Mouse (Mus musculus): Measurements from ENCODE around the gene Creb3l2. TPM values are rescaled to one million over a fixed set of nuclear protein-coding genes. Genes with fewer than 3 reads are reported as not detected.

The Creb3l2 gene
- polyA plus RNA-seq, 1 experiment: 30.5 TPM

DNA sequence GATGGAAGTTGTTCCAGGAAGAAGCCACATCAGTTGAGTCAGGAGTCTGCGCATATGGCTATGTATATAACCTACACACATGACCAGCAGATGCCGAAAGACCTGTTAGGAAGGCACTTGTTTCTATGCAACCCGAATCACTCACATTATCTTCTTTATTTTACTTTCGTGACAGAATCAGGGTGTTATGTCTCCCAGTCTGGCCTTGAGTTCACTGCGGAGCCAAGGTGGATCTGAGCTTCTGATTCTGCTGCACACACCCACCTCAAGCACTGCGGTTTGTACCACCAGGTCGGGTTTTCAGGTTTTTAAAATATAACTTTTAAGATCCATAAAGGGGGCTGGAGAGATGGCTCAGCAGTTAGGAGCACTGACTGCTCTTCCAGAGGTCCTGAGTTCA is 119.3 kb downstream of the Creb3l2 start:
- 87% methylated on average over 7 of the region's 7 CpGs for WGBS
- Histone ChIP-seq H3K27me3 (ENCODE audit: control insufficient read depth, insufficient read depth, low read length) (no peaks in the 10 kb centered on the region), H3K4me1 (ENCODE audit: control insufficient read depth, insufficient read depth, insufficient read length, low read length) (no peaks in the 10 kb centered on the region), H3K36me3 (ENCODE audit: control insufficient read depth, insufficient read depth, low read length) (no peaks in the 10 kb centered on the region), H3K4me3 (ENCODE audit: low read depth, low read length) (no peak overlapping the region), H3K27ac (ENCODE audit: insufficient read depth, low read depth, low read length) (no peak overlapping the region)
- no peak for TF ChIP-seq POLR2A (IDR thresholded peaks at IDR 0.05; ENCODE audit: low read depth, low read length)
- TF ChIP-seq CTCF (IDR thresholded peaks at IDR 0.05; ENCODE audit: extremely low read depth, insufficient read length, insufficient replicate concordance, low read depth, low read length): no peak

DNA sequence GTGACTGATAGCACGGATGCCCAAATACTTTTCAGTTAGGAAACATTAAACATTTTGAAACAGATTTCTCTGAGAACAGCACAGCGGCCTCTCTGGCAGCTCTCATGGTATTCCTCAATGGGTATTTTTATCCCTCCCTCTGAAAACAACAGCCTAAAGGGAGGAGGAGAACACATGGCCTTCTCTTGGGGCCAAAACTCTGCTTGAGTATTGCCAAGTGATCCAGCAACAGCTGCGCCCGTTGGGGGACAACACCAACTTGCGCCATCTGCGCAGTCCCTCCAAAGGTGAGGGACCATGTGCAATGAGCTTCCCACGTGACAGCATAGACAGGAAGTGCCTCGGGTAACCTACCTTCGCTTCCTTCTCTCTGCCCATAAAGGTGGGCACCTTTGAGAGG is 119.9 kb downstream of the Creb3l2 start:
- Histone ChIP-seq H3K27ac (ENCODE audit: insufficient read depth, low read depth, low read length) (no peak overlapping the region), H3K27me3 (ENCODE audit: control insufficient read depth, insufficient read depth, low read length) (no peaks in the 10 kb centered on the region), H3K4me3 (ENCODE audit: low read depth, low read length) (no peak overlapping the region), H3K36me3 (ENCODE audit: control insufficient read depth, insufficient read depth, low read length) (no peaks in the 10 kb centered on the region), H3K4me1 (ENCODE audit: control insufficient read depth, insufficient read depth, insufficient read length, low read length) (no peaks in the 10 kb centered on the region)
- TF ChIP-seq CTCF (IDR thresholded peaks at IDR 0.05; ENCODE audit: extremely low read depth, insufficient read length, insufficient replicate concordance, low read depth, low read length): no peak
- TF ChIP-seq POLR2A (IDR thresholded peaks at IDR 0.05; ENCODE audit: low read depth, low read length): no peak
- WGBS: 83% methylated on average over 9 of the region's 9 CpGs

DNA sequence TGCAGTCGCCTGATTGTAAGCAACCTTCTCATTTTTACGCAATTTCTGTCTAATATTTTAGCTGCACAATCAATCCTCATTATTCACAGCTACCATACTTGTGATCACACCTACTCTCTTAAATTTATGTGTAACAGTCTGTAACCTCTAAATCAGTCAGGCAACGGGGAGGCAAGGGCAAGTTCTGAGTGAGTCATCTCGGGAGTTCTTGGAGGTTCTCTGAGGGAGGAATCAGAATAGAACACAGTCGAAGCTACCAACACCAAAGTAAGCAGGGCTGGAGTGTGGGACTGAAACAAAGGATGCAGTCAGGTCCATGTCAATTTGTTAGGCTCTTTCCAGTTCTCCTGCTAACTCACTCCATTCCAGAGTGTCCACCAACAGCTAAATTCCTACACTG is 124.0 kb downstream of the Creb3l2 start:
- 79% methylated on average over 5 of the region's 5 CpGs for WGBS
- Histone ChIP-seq H3K36me3 (ENCODE audit: control insufficient read depth, insufficient read depth, low read length) (no peaks in the 10 kb centered on the region), H3K27me3 (ENCODE audit: control insufficient read depth, insufficient read depth, low read length) (no peaks in the 10 kb centered on the region), H3K4me3 (ENCODE audit: low read depth, low read length) (no peak overlapping the region), H3K27ac (ENCODE audit: insufficient read depth, low read depth, low read length) (no peak overlapping the region), H3K4me1 (ENCODE audit: control insufficient read depth, insufficient read depth, insufficient read length, low read length) (no peaks in the 10 kb centered on the region)
- TF ChIP-seq CTCF (IDR thresholded peaks at IDR 0.05; ENCODE audit: extremely low read depth, insufficient read length, insufficient replicate concordance, low read depth, low read length) (no peak), POLR2A (IDR thresholded peaks at IDR 0.05; ENCODE audit: low read depth, low read length) (no peak)

DNA sequence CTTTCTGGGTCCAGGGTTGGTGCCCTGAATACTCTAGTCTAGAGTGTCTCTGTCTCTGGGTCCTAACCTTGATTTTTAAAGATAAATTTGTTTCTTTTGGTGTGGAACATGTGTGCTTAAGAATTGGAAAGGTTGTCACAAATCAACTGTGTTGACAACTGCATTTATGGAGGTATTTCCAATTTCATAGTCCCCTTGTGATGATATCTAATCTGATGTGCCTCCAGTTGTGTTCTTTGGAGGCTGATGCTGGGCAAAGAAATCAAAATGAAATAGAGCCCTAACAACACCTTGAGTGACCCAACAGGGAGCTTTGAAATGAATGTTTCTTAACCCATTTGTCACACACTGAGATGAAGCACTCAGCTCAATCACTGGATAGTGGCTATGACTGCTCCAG is 126.5 kb downstream of the Creb3l2 start:
- Histone ChIP-seq H3K36me3 (ENCODE audit: control insufficient read depth, insufficient read depth, low read length) (no peaks in the 10 kb centered on the region), H3K4me3 (ENCODE audit: low read depth, low read length) (no peak overlapping the region), H3K4me1 (ENCODE audit: control insufficient read depth, insufficient read depth, insufficient read length, low read length) (no peaks in the 10 kb centered on the region), H3K27ac (ENCODE audit: insufficient read depth, low read depth, low read length) (no peak overlapping the region), H3K27me3 (ENCODE audit: control insufficient read depth, insufficient read depth, low read length) (no peaks in the 10 kb centered on the region)
- no peak for TF ChIP-seq CTCF (IDR thresholded peaks at IDR 0.05; ENCODE audit: extremely low read depth, insufficient read length, insufficient replicate concordance, low read depth, low read length)
- no peak for TF ChIP-seq POLR2A (IDR thresholded peaks at IDR 0.05; ENCODE audit: low read depth, low read length)

DNA sequence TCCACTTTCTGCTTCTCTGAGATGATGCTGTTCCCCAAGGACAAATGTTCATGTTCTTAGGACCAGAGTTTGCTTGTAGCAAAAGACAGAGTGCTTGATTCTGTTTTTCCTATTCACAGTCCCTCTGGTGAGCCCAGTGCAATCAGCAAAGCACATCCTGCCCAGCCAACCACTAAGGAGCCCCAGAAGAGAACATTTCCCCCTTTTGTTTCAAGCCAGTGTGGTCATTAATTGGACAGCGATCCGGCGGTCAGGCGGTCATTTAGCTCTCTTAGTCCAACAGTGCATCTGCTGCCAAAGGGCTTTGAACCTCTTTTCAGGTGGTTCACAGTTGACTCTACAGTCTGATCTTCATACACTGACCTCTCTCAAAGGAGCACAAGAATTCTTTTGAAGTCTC is 131.3 kb downstream of the Creb3l2 start:
- 81% methylated on average over 4 of the region's 4 CpGs for WGBS
- Histone ChIP-seq H3K36me3 (ENCODE audit: control insufficient read depth, insufficient read depth, low read length) (no peaks in the 10 kb centered on the region), H3K27ac (ENCODE audit: insufficient read depth, low read depth, low read length) (no peak overlapping the region), H3K4me3 (ENCODE audit: low read depth, low read length) (no peak overlapping the region), H3K27me3 (ENCODE audit: control insufficient read depth, insufficient read depth, low read length) (no peaks in the 10 kb centered on the region), H3K4me1 (ENCODE audit: control insufficient read depth, insufficient read depth, insufficient read length, low read length) (no peaks in the 10 kb centered on the region)
- TF ChIP-seq CTCF (IDR thresholded peaks at IDR 0.05; ENCODE audit: extremely low read depth, insufficient read length, insufficient replicate concordance, low read depth, low read length): no peak
- TF ChIP-seq POLR2A (IDR thresholded peaks at IDR 0.05; ENCODE audit: low read depth, low read length): no peak

DNA sequence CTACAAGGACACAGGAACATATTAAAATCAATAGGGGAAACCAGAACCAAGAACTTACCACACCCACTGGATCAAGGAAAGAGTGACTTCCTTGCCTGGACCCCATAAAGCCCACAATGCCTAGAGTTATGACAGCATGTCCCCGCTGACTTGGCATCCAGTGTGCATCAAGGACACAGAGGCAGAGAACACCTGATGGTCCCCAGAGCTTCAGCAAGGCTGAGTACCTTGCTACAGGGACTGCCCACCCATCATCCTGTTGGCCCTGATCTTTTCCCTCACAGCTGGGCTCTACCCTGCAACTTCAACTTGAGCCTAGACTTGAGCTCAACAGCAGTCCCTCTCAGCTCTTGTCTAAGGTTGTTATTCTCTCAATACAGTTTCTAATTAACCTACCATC is 135.3 kb downstream of the Creb3l2 start:
- Histone ChIP-seq H3K4me3 (ENCODE audit: low read depth, low read length) (no peak overlapping the region), H3K4me1 (ENCODE audit: control insufficient read depth, insufficient read depth, insufficient read length, low read length) (no peaks in the 10 kb centered on the region), H3K27ac (ENCODE audit: insufficient read depth, low read depth, low read length) (no peak overlapping the region), H3K36me3 (ENCODE audit: control insufficient read depth, insufficient read depth, low read length) (no peaks in the 10 kb centered on the region), H3K27me3 (ENCODE audit: control insufficient read depth, insufficient read depth, low read length) (no peaks in the 10 kb centered on the region)
- TF ChIP-seq POLR2A (IDR thresholded peaks at IDR 0.05; ENCODE audit: low read depth, low read length) (no peak), CTCF (IDR thresholded peaks at IDR 0.05; ENCODE audit: extremely low read depth, insufficient read length, insufficient replicate concordance, low read depth, low read length) (no peak)
- WGBS: 85% methylated on average over 1 of the region's 1 CpGs

DNA sequence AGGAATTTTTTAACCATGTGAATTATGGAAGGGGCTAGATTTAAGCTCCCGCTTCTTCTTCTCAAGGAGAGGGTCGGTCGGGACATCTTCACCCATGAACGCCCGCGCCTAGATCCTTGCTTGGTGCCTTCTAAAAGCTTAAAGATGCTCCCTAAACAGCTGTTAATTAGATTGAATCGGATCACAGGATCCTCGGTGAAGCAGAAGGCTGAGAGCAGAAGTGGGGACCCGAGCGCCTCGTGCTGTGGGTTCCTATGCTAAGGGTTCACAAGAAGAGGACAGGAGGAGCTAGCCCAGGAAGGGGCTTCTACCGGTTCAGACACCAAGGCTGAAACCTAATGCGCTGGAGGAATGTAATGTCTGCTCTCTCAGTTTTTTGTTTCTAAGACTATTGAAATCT is 141.5 kb downstream of the Creb3l2 start:
- H3K36me3 ChIP-seq (ENCODE audit: control insufficient read depth, insufficient read depth, low read length): no peaks in the 10 kb centered on the region
- H3K27ac ChIP-seq (ENCODE audit: insufficient read depth, low read depth, low read length): no peak overlapping the region
- 22% methylated on average over 13 of the region's 13 CpGs for WGBS
- no peaks in the 10 kb centered on the region; the same call in 1 of the 2 replicates for H3K4me1 ChIP-seq (ENCODE audit: control insufficient read depth, insufficient read depth, insufficient read length, low read length)
- peaks cover 22% of the 10 kb centered on the region for H3K27me3 ChIP-seq (ENCODE audit: control insufficient read depth, insufficient read depth, low read length)
- H3K4me3 ChIP-seq (ENCODE audit: low read depth, low read length): no peak overlapping the region
- no peak for TF ChIP-seq POLR2A (IDR thresholded peaks at IDR 0.05; ENCODE audit: low read depth, low read length)
- no peak for TF ChIP-seq CTCF (IDR thresholded peaks at IDR 0.05; ENCODE audit: extremely low read depth, insufficient read length, insufficient replicate concordance, low read depth, low read length)
